ENCODE assay signal across 9 mouse cellular contexts in the genomic region with DNA sequence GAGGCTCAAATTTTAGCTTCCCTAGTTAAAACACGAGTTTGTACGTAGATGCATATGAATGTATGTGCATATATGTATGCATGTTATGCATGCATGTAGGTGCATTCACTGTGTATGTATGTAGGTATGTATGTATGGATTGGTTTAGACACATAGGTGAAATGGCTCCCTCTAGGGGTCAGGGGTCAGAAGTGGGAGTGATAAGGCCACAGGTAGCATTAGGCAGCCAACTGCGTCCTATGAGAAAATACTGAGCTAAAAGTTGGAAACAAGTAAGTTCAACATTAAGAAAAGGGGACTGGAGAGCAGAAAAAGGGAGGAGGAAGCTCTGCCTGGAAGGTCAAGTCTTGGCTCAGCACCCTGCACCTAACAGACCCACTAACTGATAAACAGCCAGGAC. TPM values are rescaled to one million over a fixed set of nuclear protein-coding genes. Genes with fewer than 3 reads are reported as not detected.
A peak's percentile ranks its signal among the peaks of the same experiment; 100 is the strongest.
DNase-seq lines count a peak whose midpoint lies in the region; ATAC-seq and TF ChIP-seq lines count a peak whose summit lies in the region.
"Had no signal": no experiment of that assay in that cellular context is flagged by ENCODE, and none has a peak within 500 bp of the region (broad histone marks: within the 10 kb centered on the region; RNA-seq: fewer than 3 reads in every experiment).

No protein-coding gene starts in this region.

- no peak overlapping the region for H3K4me3 ChIP-seq in lung, adult 2 months (replicated peaks; ENCODE audit: extremely low read depth, low read depth, low read length)
- no peak overlapping the region for H3K4me3 ChIP-seq in lung, postnatal 0 days (ENCODE audit: low read depth, low read length)
- H3K4me3 ChIP-seq: lung, embryonic 15.5 days had no signal

- H3K36me3 ChIP-seq in lung, postnatal 0 days (ENCODE audit: insufficient read depth, low read length), result peaks cover 7% of the 10 kb centered on the region; the same call in 1 of the 2 replicates

- H3K4me1 ChIP-seq in lung, adult 2 months (ENCODE audit: control insufficient read depth, insufficient read depth, low read length), result no peaks in the 10 kb centered on the region
- H3K4me1 ChIP-seq in lung, postnatal 0 days (ENCODE audit: insufficient read depth, low read depth, low read length), result no peaks in the 10 kb centered on the region
- H3K4me1 ChIP-seq: lung, embryonic 15.5 days had no signal

- no peak for TF ChIP-seq EP300 in lung, postnatal 0 days (IDR thresholded peaks at IDR 0.05)

- TF ChIP-seq POLR2A in lung, adult 2 months (IDR thresholded peaks at IDR 0.05; ENCODE audit: borderline replicate concordance, extremely low read depth, low read depth, low read length), result no peak

- TF ChIP-seq CTCF in lung, adult 2 months (IDR thresholded peaks at IDR 0.05; ENCODE audit: insufficient read depth, low read length), result peak; percentile 41; the same call in 1 of the 2 replicates
- TF ChIP-seq CTCF in lung, postnatal 0 days (IDR thresholded peaks at IDR 0.05), result peak; percentile 60

- no peak for ATAC-seq in lung, postnatal 0 days

- no peak overlapping the region for H3K9ac ChIP-seq in lung, postnatal 0 days (replicated peaks; ENCODE audit: low read depth)
- H3K9ac ChIP-seq: lung, embryonic 15.5 days had no signal

- H3K27me3 ChIP-seq in lung, postnatal 0 days (replicated peaks; ENCODE audit: insufficient read depth, low read length), result no peaks in the 10 kb centered on the region
- H3K27me3 ChIP-seq: lung, embryonic 15.5 days had no signal

- H3K27ac ChIP-seq in lung, postnatal 0 days (ENCODE audit: low read length), result no peak overlapping the region
- H3K27ac ChIP-seq: lung, embryonic 15.5 days had no signal

- no peaks in the 10 kb centered on the region for H3K9me3 ChIP-seq in lung, postnatal 0 days (ENCODE audit: low read length)
- H3K9me3 ChIP-seq: lung, embryonic 15.5 days had no signal

- no peak for DNase-seq in lung, adult 2 months
- no peak for DNase-seq in lung, postnatal 10 days
- peak; percentile 58 for DNase-seq in R1 (ENCODE audit: low read depth, low spot score)
- DNase-seq in lung, postnatal 0 days (ENCODE audit: low spot score), result no peak
- peak; percentile 19 to 77 for DNase-seq in thymus, postnatal 10 days (ENCODE audit: low spot score in 2 of 2)
- no peak for DNase-seq in layer of hippocampus, adult 18-20 months (ENCODE audit: low spot score in 2 of 2)
- no peak for DNase-seq in gastrocnemius, adult 18-20 months (ENCODE audit: low spot score)
- no peak for DNase-seq in right cerebral cortex, postnatal 36 days (ENCODE audit: low spot score in 2 of 2)

- H3K4me2 ChIP-seq in lung, postnatal 0 days (replicated peaks; ENCODE audit: low read depth, low read length), result no peak overlapping the region
- H3K4me2 ChIP-seq: lung, embryonic 15.5 days had no signal

- 83% methylated on average over 3 of the region's 3 CpGs for WGBS in lung, adult 2 months
- WGBS in lung, postnatal 0 days, result 92% methylated on average over 3 of the region's 3 CpGs

RNA-seq across cellular contexts. Expression of a gene that starts 21.4 kb away (rescaled TPM):
- 10.0 and 23.5 TPM in 2 replicates for polyA plus RNA-seq in lung, adult 2 months (2012; rRNA removed)
- polyA plus RNA-seq in lung, postnatal 0 days (2015; fragmentation: Nextera tagmentation; extraction: Ambion mirVana), result 25.6 and 31.8 TPM in 2 replicates
- 10 to 100 TPM; 29.1 TPM for total RNA-seq in layer of hippocampus, adult 18-20 months (2021)
- 1 to 10 TPM; 3.6 to 8.0 TPM for total RNA-seq in gastrocnemius, adult 18-20 months (2021)

RNA-seq across cellular contexts. Expression of a gene that starts 24.0 kb away (rescaled TPM):
- polyA plus RNA-seq in lung, adult 2 months (2012; rRNA removed), result 3.0 and 3.8 TPM in 2 replicates
- polyA plus RNA-seq in lung, postnatal 0 days (2015; fragmentation: Nextera tagmentation; extraction: Ambion mirVana), result 5.7 and 7.1 TPM in 2 replicates
- total RNA-seq in layer of hippocampus, adult 18-20 months (2021), result 1 to 10 TPM; 8.6 to 9.0 TPM
- 1 to 10 TPM; 1.4 to 2.2 TPM for total RNA-seq in gastrocnemius, adult 18-20 months (2021)

RNA-seq across cellular contexts. Expression of a gene that starts 58.4 kb away (rescaled TPM):
- polyA plus RNA-seq in lung, adult 2 months (2012; rRNA removed), result 14.6 and 18.0 TPM in 2 replicates
- 56.5 and 59.6 TPM in 2 replicates for polyA plus RNA-seq in lung, postnatal 0 days (2015; fragmentation: Nextera tagmentation; extraction: Ambion mirVana)
- total RNA-seq in layer of hippocampus, adult 18-20 months (2021), result 10 to 100 TPM; 51.6 to 57.9 TPM
- total RNA-seq in gastrocnemius, adult 18-20 months (2021), result 10 to 100 TPM; 16.8 to 18.4 TPM

Comparison
In these comparisons a context has a peak if more than half of its experiments do, and no peak if none do; other contexts are left out.
1. DNase-seq: peak in R1 (single experiment) and thymus, postnatal 10 days (2 of 2); none in lung, adult 2 months (single experiment), lung, postnatal 10 days (single experiment), lung, postnatal 0 days (single experiment), layer of hippocampus, adult 18-20 months (0 of 2), gastrocnemius, adult 18-20 months (single experiment) and right cerebral cortex, postnatal 36 days (0 of 2).